28 mouse cellular contexts compared by ENCODE assay signal in genomic region chr17:75696729-75697103, GRCm38 (mm10).
A peak's percentile ranks its signal among the peaks of the same experiment; 100 is the strongest.
DNase-seq lines count a peak whose midpoint lies in the region; ATAC-seq and TF ChIP-seq lines count a peak whose summit lies in the region.
"Had no signal": no experiment of that assay in that cellular context is flagged by ENCODE, and none has a peak within 500 bp of the region (broad histone marks: within the 10 kb centered on the region; RNA-seq: fewer than 3 reads in every experiment).

No protein-coding gene starts in this region.

- H3K27ac ChIP-seq in heart, embryonic 12.5 days (ENCODE audit: poor library complexity, severe bottlenecking): no peak overlapping the region
- no peak overlapping the region for H3K27ac ChIP-seq in midbrain, embryonic 14.5 days (replicated peaks; ENCODE audit: low read depth, low read length)
- H3K27ac ChIP-seq in midbrain, embryonic 13.5 days: no peak overlapping the region
- peak overlapping the region; percentile 36 for H3K27ac ChIP-seq in midbrain, embryonic 16.5 days (ENCODE audit: low read length)
- H3K27ac ChIP-seq in midbrain, embryonic 11.5 days (ENCODE audit: low read depth, low read length): no peak overlapping the region
- H3K27ac ChIP-seq in midbrain, postnatal 0 days (ENCODE audit: low read depth, low read length): 0 out of 2 replicates have a peak overlapping the region, but pooled peaks have one; percentile 26
- H3K27ac ChIP-seq: embryonic facial prominence, embryonic 13.5 days; embryonic facial prominence, embryonic 15.5 days; forebrain, embryonic 10.5 days; forebrain, embryonic 12.5 days had no signal

- H3K36me3 ChIP-seq in heart, embryonic 12.5 days: no peaks in the 10 kb centered on the region
- H3K36me3 ChIP-seq in midbrain, embryonic 14.5 days (ENCODE audit: control insufficient read depth, insufficient read depth, low read length): no peaks in the 10 kb centered on the region
- no peaks in the 10 kb centered on the region for H3K36me3 ChIP-seq in midbrain, embryonic 13.5 days
- no peaks in the 10 kb centered on the region for H3K36me3 ChIP-seq in midbrain, embryonic 16.5 days (ENCODE audit: control insufficient read depth, insufficient read depth, low read length)
- no peaks in the 10 kb centered on the region for H3K36me3 ChIP-seq in midbrain, embryonic 11.5 days (ENCODE audit: control insufficient read depth, insufficient read depth, low read length)
- H3K36me3 ChIP-seq in midbrain, postnatal 0 days (ENCODE audit: insufficient read depth, low read length): no peaks in the 10 kb centered on the region
- H3K36me3 ChIP-seq: embryonic facial prominence, embryonic 13.5 days; embryonic facial prominence, embryonic 15.5 days; forebrain, embryonic 10.5 days; forebrain, embryonic 12.5 days; G1E had no signal

- H3K9me3 ChIP-seq in heart, embryonic 12.5 days (replicated peaks): no peaks in the 10 kb centered on the region
- H3K9me3 ChIP-seq in midbrain, embryonic 14.5 days (ENCODE audit: control insufficient read depth, low read length): no peaks in the 10 kb centered on the region
- no peaks in the 10 kb centered on the region for H3K9me3 ChIP-seq in midbrain, embryonic 13.5 days
- no peaks in the 10 kb centered on the region for H3K9me3 ChIP-seq in midbrain, embryonic 16.5 days (replicated peaks; ENCODE audit: control insufficient read depth, low read length, poor library complexity, severe bottlenecking)
- H3K9me3 ChIP-seq in midbrain, embryonic 11.5 days (ENCODE audit: control insufficient read depth, low read length): no peaks in the 10 kb centered on the region
- H3K9me3 ChIP-seq in midbrain, postnatal 0 days (ENCODE audit: low read length): no peaks in the 10 kb centered on the region
- H3K9me3 ChIP-seq: embryonic facial prominence, embryonic 13.5 days; embryonic facial prominence, embryonic 15.5 days; forebrain, embryonic 10.5 days; forebrain, embryonic 12.5 days; G1E had no signal

- TF ChIP-seq CTCF in midbrain, postnatal 0 days (IDR thresholded peaks at IDR 0.05): no peak

- WGBS in heart, embryonic 12.5 days: 76% methylated on average over 3 of the region's 3 CpGs
- 84% methylated on average over 3 of the region's 3 CpGs for WGBS in midbrain, embryonic 14.5 days
- 78% methylated on average over 3 of the region's 3 CpGs for WGBS in midbrain, embryonic 13.5 days
- WGBS in midbrain, embryonic 16.5 days: 67% methylated on average over 3 of the region's 3 CpGs
- WGBS in midbrain, embryonic 11.5 days: 90% methylated on average over 3 of the region's 3 CpGs
- 64% methylated on average over 3 of the region's 3 CpGs for WGBS in midbrain, postnatal 0 days

- no peak overlapping the region for H3K4me3 ChIP-seq in heart, embryonic 12.5 days
- H3K4me3 ChIP-seq in midbrain, embryonic 14.5 days (replicated peaks; ENCODE audit: low read depth, low read length): no peak overlapping the region
- H3K4me3 ChIP-seq in midbrain, embryonic 13.5 days (replicated peaks): no peak overlapping the region
- H3K4me3 ChIP-seq in midbrain, embryonic 16.5 days (ENCODE audit: low read depth, low read length): no peak overlapping the region
- no peak overlapping the region for H3K4me3 ChIP-seq in midbrain, embryonic 11.5 days (ENCODE audit: low read depth, low read length)
- H3K4me3 ChIP-seq in midbrain, postnatal 0 days (ENCODE audit: low read depth, low read length): no peak overlapping the region
- H3K4me3 ChIP-seq: embryonic facial prominence, embryonic 13.5 days; embryonic facial prominence, embryonic 15.5 days; erythroblast, embryonic 14.5 days; forebrain, embryonic 10.5 days; forebrain, embryonic 12.5 days had no signal

- H3K9ac ChIP-seq in heart, embryonic 12.5 days: no peak overlapping the region
- no peak overlapping the region for H3K9ac ChIP-seq in midbrain, embryonic 14.5 days (replicated peaks; ENCODE audit: low read length)
- no peak overlapping the region for H3K9ac ChIP-seq in midbrain, embryonic 13.5 days (replicated peaks)
- no peak overlapping the region for H3K9ac ChIP-seq in midbrain, embryonic 16.5 days (ENCODE audit: low read depth, low read length)
- no peak overlapping the region for H3K9ac ChIP-seq in midbrain, embryonic 11.5 days (ENCODE audit: low read length)
- H3K9ac ChIP-seq in midbrain, postnatal 0 days (replicated peaks; ENCODE audit: low read length, poor library complexity, severe bottlenecking): no peak overlapping the region
- H3K9ac ChIP-seq: embryonic facial prominence, embryonic 13.5 days; embryonic facial prominence, embryonic 15.5 days; forebrain, embryonic 12.5 days had no signal

- H3K27me3 ChIP-seq in heart, embryonic 12.5 days (replicated peaks): no peaks in the 10 kb centered on the region
- H3K27me3 ChIP-seq in midbrain, embryonic 14.5 days (ENCODE audit: control insufficient read depth, insufficient read depth, low read length): no peaks in the 10 kb centered on the region
- H3K27me3 ChIP-seq in midbrain, embryonic 13.5 days: no peaks in the 10 kb centered on the region
- H3K27me3 ChIP-seq in midbrain, embryonic 16.5 days (ENCODE audit: control insufficient read depth, insufficient read depth, low read depth, low read length): no peaks in the 10 kb centered on the region
- H3K27me3 ChIP-seq in midbrain, embryonic 11.5 days (ENCODE audit: control insufficient read depth, insufficient read depth, low read length): no peaks in the 10 kb centered on the region
- no peaks in the 10 kb centered on the region for H3K27me3 ChIP-seq in midbrain, postnatal 0 days (ENCODE audit: insufficient read depth, low read length)
- H3K27me3 ChIP-seq: CH12.LX; embryonic facial prominence, embryonic 13.5 days; embryonic facial prominence, embryonic 15.5 days; forebrain, embryonic 12.5 days had no signal

- no peaks in the 10 kb centered on the region for H3K4me1 ChIP-seq in heart, embryonic 12.5 days (replicated peaks)
- H3K4me1 ChIP-seq in midbrain, embryonic 14.5 days (ENCODE audit: control insufficient read depth, insufficient read depth, low read length): no peaks in the 10 kb centered on the region
- H3K4me1 ChIP-seq in midbrain, embryonic 13.5 days (replicated peaks): no peaks in the 10 kb centered on the region
- 0 out of 2 replicates have a peak, but pooled peaks cover 4% of the 10 kb centered on the region for H3K4me1 ChIP-seq in midbrain, embryonic 16.5 days (ENCODE audit: control insufficient read depth, insufficient read depth, low read length)
- no peaks in the 10 kb centered on the region for H3K4me1 ChIP-seq in midbrain, embryonic 11.5 days (ENCODE audit: control insufficient read depth, insufficient read depth, low read length)
- H3K4me1 ChIP-seq in midbrain, postnatal 0 days (ENCODE audit: insufficient read depth, low read length): no peaks in the 10 kb centered on the region; the same call in 1 of the 2 replicates
- H3K4me1 ChIP-seq: embryonic facial prominence, embryonic 13.5 days; embryonic facial prominence, embryonic 15.5 days; forebrain, embryonic 10.5 days; forebrain, embryonic 12.5 days had no signal

- peak; percentile 53 for DNase-seq in heart, adult 11 months
- DNase-seq in midbrain, embryonic 14.5 days: peak; percentile 20
- no peak for DNase-seq in midbrain, embryonic 11.5 days (ENCODE audit: low spot score, missing footprints)
- DNase-seq in midbrain, postnatal 0 days (ENCODE audit: low spot score): no peak
- DNase-seq in B cell, adult 2 months: no peak
- DNase-seq: adrenal gland, adult 8-10 months; adrenal gland, postnatal 14 days; adrenal gland, postnatal 36 days; cerebellum, adult 11 months; cerebellum, adult 18-20 months; cerebellum, adult 8-10 months; cerebellum, adult 9-11 months; cerebellum, postnatal 14 days; cerebellum, postnatal 36 days had no signal

- no peak for ATAC-seq in heart, embryonic 12.5 days (ENCODE audit: insufficient number of reproducible peaks, low FRiP score)
- ATAC-seq in midbrain, embryonic 14.5 days (ENCODE audit: low FRiP score, low TSS enrichment): no peak
- ATAC-seq in midbrain, embryonic 13.5 days: no peak
- ATAC-seq in midbrain, embryonic 16.5 days: peak; percentile 54; the same call in 1 of the 2 replicates
- ATAC-seq in midbrain, embryonic 11.5 days (ENCODE audit: low FRiP score): no peak
- ATAC-seq in midbrain, postnatal 0 days (ENCODE audit: low FRiP score): no peak
- ATAC-seq: activated CD4-positive, CD25-positive, alpha-beta regulatory T cell, adult 4 months; CD4-positive, CD25-positive, alpha-beta regulatory T cell, adult 4 months; forebrain, embryonic 14.5 days; Patski had no signal

- H3K4me2 ChIP-seq in heart, embryonic 12.5 days: no peak overlapping the region
- H3K4me2 ChIP-seq in midbrain, embryonic 14.5 days (ENCODE audit: low read length): no peak overlapping the region
- no peak overlapping the region for H3K4me2 ChIP-seq in midbrain, embryonic 13.5 days (replicated peaks)
- no peak overlapping the region for H3K4me2 ChIP-seq in midbrain, embryonic 16.5 days (ENCODE audit: low read length)
- H3K4me2 ChIP-seq in midbrain, embryonic 11.5 days: no peak overlapping the region
- no peak overlapping the region for H3K4me2 ChIP-seq in midbrain, postnatal 0 days (ENCODE audit: low read depth, low read length, poor library complexity, severe bottlenecking)
- H3K4me2 ChIP-seq: embryonic facial prominence, embryonic 13.5 days; embryonic facial prominence, embryonic 15.5 days; forebrain, embryonic 12.5 days had no signal

Comparison
In these comparisons a context has a peak if more than half of its experiments do, and no peak if none do; other contexts are left out.
1. DNase-seq: peak in heart, adult 11 months (single experiment) and midbrain, embryonic 14.5 days (single experiment); none in midbrain, embryonic 11.5 days (single experiment), midbrain, postnatal 0 days (single experiment) and B cell, adult 2 months (0 of 2).
2. H3K27ac ChIP-seq: peak in midbrain, embryonic 16.5 days (single experiment) and midbrain, postnatal 0 days (single experiment); none in heart, embryonic 12.5 days (single experiment), midbrain, embryonic 14.5 days (single experiment), midbrain, embryonic 13.5 days (single experiment) and midbrain, embryonic 11.5 days (single experiment).